Comparison of ENCODE assay signal across 16 mouse cellular contexts in genomic region chr8:91455591-91455990, GRCm38 (mm10).
"Had no signal": no experiment of that assay in that cellular context is flagged by ENCODE, and none has a peak within 500 bp of the region (broad histone marks: within the 10 kb centered on the region; RNA-seq: fewer than 3 reads in every experiment).

No protein-coding gene starts in this region.

- H3K36me3 ChIP-seq: neural tube, embryonic 13.5 days; neural tube, embryonic 15.5 days; stomach, embryonic 15.5 days had no signal

- H3K27me3 ChIP-seq: neural tube, embryonic 13.5 days; neural tube, embryonic 15.5 days; stomach, embryonic 15.5 days had no signal

- H3K4me2 ChIP-seq: neural tube, embryonic 13.5 days; neural tube, embryonic 15.5 days; stomach, embryonic 15.5 days had no signal

- H3K27ac ChIP-seq: neural tube, embryonic 13.5 days; neural tube, embryonic 15.5 days; stomach, embryonic 15.5 days; stomach, postnatal 0 days had no signal

- H3K9ac ChIP-seq: neural tube, embryonic 13.5 days; neural tube, embryonic 15.5 days; stomach, embryonic 15.5 days had no signal

- DNase-seq: retina, postnatal 1 day; right cerebral cortex, adult 18-20 months; right cerebral cortex, postnatal 14 days; right cerebral cortex, postnatal 25 days; right cerebral cortex, postnatal 4 days; spleen, adult 18-20 months; thymus, adult 18-20 months; thymus, adult 2 months; thymus, postnatal 14 days; thymus, postnatal 25 days; thymus, postnatal 36 days; thymus, postnatal 4 days had no signal

- H3K9me3 ChIP-seq: neural tube, embryonic 13.5 days; neural tube, embryonic 15.5 days; stomach, embryonic 15.5 days had no signal

- H3K4me1 ChIP-seq: neural tube, embryonic 13.5 days; neural tube, embryonic 15.5 days; stomach, embryonic 15.5 days had no signal

- H3K4me3 ChIP-seq: neural tube, embryonic 13.5 days; neural tube, embryonic 15.5 days; stomach, embryonic 15.5 days had no signal
